Mouse (Mus musculus) adrenal gland, adult 18-20 months (tissue): Measurements from ENCODE around the gene Jund. TPM values are rescaled to one million over a fixed set of nuclear protein-coding genes. Genes with fewer than 3 reads are reported as not detected.

Experiments used
- total RNA-seq, 2 experiments: library from RNA; stranded (reverse); gene quantifications; 1 replicate in 1 of 2; 2 replicates in 1 of 2; pipeline ENCODE4 v1.2.3; 2021

The Jund gene
- total RNA-seq, 2 experiments from 2014 or later: 228 to 252 TPM

Other genes starting within 250 kb of the Jund start
- 10 to 100 TPM; 26.0 to 27.0 TPM for gene Klhl26, start 222.0 kb upstream of the Jund start, total RNA-seq
- 10 to 100 TPM; 20.4 to 26.4 TPM for gene Tmem59l, start 211.6 kb upstream of the Jund start, total RNA-seq
- 1 to 10 TPM in 1 of 2 experiments, under 1 TPM in 1; 0.74 to 1.6 TPM for gene Crlf1, start 205.8 kb upstream of the Jund start, total RNA-seq
- gene Rex1bd, start 192.2 kb upstream of the Jund start, total RNA-seq: 100 to 1,000 TPM; 155 to 174 TPM
- 1,000 to 10,000 TPM; 1,449 to 1,570 TPM for gene Uba52, start 188.1 kb upstream of the Jund start, total RNA-seq
- 100 to 1,000 TPM; 257 to 332 TPM for gene Fkbp8, start 171.2 kb upstream of the Jund start, total RNA-seq
- gene Kxd1, start 171.0 kb upstream of the Jund start, total RNA-seq: 10 to 100 TPM; 68.1 to 76.3 TPM
- 10 to 100 TPM; 23.1 to 26.6 TPM for gene Ell, start 159.5 kb upstream of the Jund start, total RNA-seq
- 100 to 1,000 TPM; 115 to 165 TPM for gene Isyna1, start 104.6 kb upstream of the Jund start, total RNA-seq
- 10 to 100 TPM; 78.5 to 86.9 TPM for gene Ssbp4, start 90.1 kb upstream of the Jund start, total RNA-seq
- 1 to 10 TPM; 1.4 to 3.0 TPM for gene Lrrc25, start 82.8 kb upstream of the Jund start, total RNA-seq
- 1 to 10 TPM; 2.2 to 6.4 TPM for gene Gdf15, start 66.5 kb upstream of the Jund start, total RNA-seq
- gene Pgpep1, start 38.6 kb upstream of the Jund start, total RNA-seq: 100 to 1,000 TPM; 101 to 153 TPM
- 10 to 100 TPM; 73.2 to 75.9 TPM for gene Lsm4, start 25.7 kb upstream of the Jund start, total RNA-seq
- gene Iqcn, start 4.5 kb downstream of the Jund start, total RNA-seq: under 1 TPM in 1 of 2 experiments, not detected in 1; 0.10 TPM
- gene Gm3336, start 19.6 kb downstream of the Jund start, total RNA-seq: under 1 TPM in 1 of 2 experiments, not detected in 1; 0.53 TPM
- under 1 TPM; 0.42 to 0.86 TPM for gene Pde4c, start 24.8 kb downstream of the Jund start, total RNA-seq
- 10 to 100 TPM; 52.4 to 60.4 TPM for gene Rab3a, start 55.7 kb downstream of the Jund start, total RNA-seq
- gene Mpv17l2, start 62.0 kb downstream of the Jund start, total RNA-seq: 100 to 1,000 TPM in 1 of 2 experiments, 10 to 100 TPM in 1; 94.9 to 120 TPM
- gene Pik3r2, start 77.8 kb downstream of the Jund start, total RNA-seq: 10 to 100 TPM; 30.5 to 36.5 TPM
- gene Mast3, start 106.1 kb downstream of the Jund start, total RNA-seq: 10 to 100 TPM; 15.6 to 16.7 TPM
- gene Il12rb1, start 109.5 kb downstream of the Jund start, total RNA-seq: under 1 TPM; 0.66 to 0.77 TPM
- 1 to 10 TPM; 8.3 to 8.7 TPM for gene Arrdc2, start 140.8 kb downstream of the Jund start, total RNA-seq
- 1 to 10 TPM; 2.2 to 2.8 TPM for gene Kcnn1, start 164.3 kb downstream of the Jund start, total RNA-seq
- gene Ccdc124, start 175.0 kb downstream of the Jund start, total RNA-seq: 10 to 100 TPM; 58.9 to 59.3 TPM
- not detected for gene Slc5a5, start 193.8 kb downstream of the Jund start, total RNA-seq
- 1,000 to 10,000 TPM; 1,253 to 1,401 TPM for gene Rpl18a, start 198.5 kb downstream of the Jund start, total RNA-seq
- gene Map1s, start 207.0 kb downstream of the Jund start, total RNA-seq: 10 to 100 TPM; 34.3 to 39.5 TPM